In the genomic region with DNA sequence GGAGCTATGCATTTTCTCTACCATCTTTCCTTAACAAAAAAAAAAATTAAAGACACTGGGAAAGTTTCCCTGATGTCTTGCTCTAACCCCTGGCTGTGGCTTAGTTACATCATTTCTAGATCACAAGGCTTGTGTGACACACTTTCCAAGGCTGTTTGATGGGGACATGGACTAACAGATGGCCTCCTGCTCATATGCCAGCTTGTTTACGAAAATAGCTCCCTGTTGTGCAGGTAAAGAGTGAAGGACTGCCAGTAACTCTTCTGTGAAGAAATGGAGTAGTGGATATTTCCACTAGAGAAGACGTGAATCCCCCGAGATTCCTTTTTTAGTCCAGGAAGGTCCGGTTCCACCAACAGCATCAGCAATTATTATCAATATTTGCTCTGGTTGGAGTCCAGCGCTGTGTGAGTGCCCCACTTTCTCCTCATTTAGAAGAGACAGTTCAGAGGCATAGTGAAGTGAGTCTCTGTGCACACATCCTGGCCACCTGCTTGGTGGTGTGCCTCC, we compare ENCODE assay signal across 23 mouse cellular contexts. TPM values are rescaled to one million over a fixed set of nuclear protein-coding genes. Genes with fewer than 3 reads are reported as not detected.
DNase-seq lines count a peak whose midpoint lies in the region; TF ChIP-seq lines count a peak whose summit lies in the region.
"Had no signal": no experiment of that assay in that cellular context is flagged by ENCODE, and none has a peak within 500 bp of the region (broad histone marks: within the 10 kb centered on the region; RNA-seq: fewer than 3 reads in every experiment).

No protein-coding gene starts in this region.

- 12% methylated on average over 5 of the region's 5 CpGs for WGBS in cerebellum, adult 2 months

- peak; percentile 25 for DNase-seq in adrenal gland, adult 2 months
- no peak for DNase-seq in adrenal gland, postnatal 25 days
- peak; percentile 96 for DNase-seq in brain, adult 2 months (ENCODE audit: low read depth, low spot score)
- peak; percentile 77 to 93 for DNase-seq in cerebellum, adult 2 months
- peak; percentile 18 to 29 for DNase-seq in cerebellum, postnatal 10 days
- no peak for DNase-seq in kidney, adult 18-20 months
- DNase-seq in thymus, postnatal 25 days: no peak
- DNase-seq in T-cell, adult 2 months (ENCODE audit: low spot score): no peak
- DNase-seq: adrenal gland, postnatal 14 days; B cell, adult 2 months; gastrocnemius, postnatal 36 days; heart, adult 18-20 months; heart, postnatal 10 days; kidney, adult 11 months had no signal

- H3K27ac ChIP-seq in cerebellum, adult 2 months (ENCODE audit: insufficient read depth, low read length): peak overlapping the region; percentile 85
- H3K27ac ChIP-seq: embryonic facial prominence, embryonic 10.5 days; heart, embryonic 10.5 days; hindbrain, embryonic 13.5 days; hindbrain, postnatal 0 days had no signal

- no peak for TF ChIP-seq POLR2A in cerebellum, adult 2 months (IDR thresholded peaks at IDR 0.05; ENCODE audit: borderline replicate concordance, insufficient read depth, low read length)

- H3K4me3 ChIP-seq in cerebellum, adult 2 months (replicated peaks; ENCODE audit: insufficient read depth, low read depth, low read length): no peak overlapping the region
- H3K4me3 ChIP-seq: embryonic facial prominence, embryonic 10.5 days; heart, embryonic 10.5 days; hindbrain, embryonic 13.5 days had no signal

- TF ChIP-seq CTCF in cerebellum, adult 2 months (IDR thresholded peaks at IDR 0.05; ENCODE audit: borderline replicate concordance, insufficient read depth, low read depth, low read length): no peak

- peaks cover 17% of the 10 kb centered on the region; the same call in 1 of the 2 replicates for H3K4me1 ChIP-seq in cerebellum, adult 2 months (ENCODE audit: control insufficient read depth, insufficient read depth, low read length)
- H3K4me1 ChIP-seq: embryonic facial prominence, embryonic 10.5 days; heart, embryonic 10.5 days; hindbrain, embryonic 13.5 days had no signal

- no peaks in the 10 kb centered on the region for H3K27me3 ChIP-seq in cerebellum, adult 2 months (ENCODE audit: control insufficient read depth, insufficient read depth, low read length)
- H3K27me3 ChIP-seq: hindbrain, embryonic 13.5 days had no signal

RNA-seq across cellular contexts. Expression of a gene that starts 58.2 kb away (rescaled TPM):
- total RNA-seq in adrenal gland, adult 2 months (2021): 1 to 10 TPM in 1 of 2 experiments, not detected in 1; 1.0 TPM
- polyA plus RNA-seq in adrenal gland, adult 2 months (2012; rRNA removed): 0.11 TPM in 1 of 2 replicates, not detected in the other
- 2.7 TPM in 1 of 2 replicates, not detected in the other for total RNA-seq in adrenal gland, postnatal 25 days (2021)
- 0.24 and 0.34 TPM in 2 replicates for polyA plus RNA-seq in cerebellum, adult 2 months (2012; rRNA removed)
- total RNA-seq: G1E; gastrocnemius, adult 8-10 months; gastrocnemius, postnatal 36 days; heart, adult 18-20 months; heart, postnatal 10 days; hematopoietic stem cell, adult 5-6 weeks; hindbrain, postnatal 0 days had no signal
- polyA plus RNA-seq: CD4-positive, CD25-positive, alpha-beta regulatory T cell, adult 4 months; G1E; heart, embryonic 14.5 days; hindbrain, embryonic 13.5 days had no signal

Comparison
In these comparisons a context has a peak if more than half of its experiments do, and no peak if none do; other contexts are left out.
1. DNase-seq: peak in adrenal gland, adult 2 months (single experiment), brain, adult 2 months (single experiment), cerebellum, adult 2 months (2 of 2) and cerebellum, postnatal 10 days (2 of 2); none in adrenal gland, postnatal 25 days (single experiment), kidney, adult 18-20 months (single experiment), thymus, postnatal 25 days (single experiment) and T-cell, adult 2 months (single experiment).